Mouse (Mus musculus): ENCODE measurements around the gene Gm5624.
"Not testable (repeated sequence)": the region's sequence is repeated elsewhere in the genome, so short reads cannot be mapped to it uniquely, and the experiment has no call there.

The Gm5624 gene

GRCm38 (mm10) chr14:44627737-44628136 is at the start of gene Gm5624:
TSS of gene Gm5624 (minus strand) at chr14:44627938.
- in situ Hi-C loops (cut with MboI; ENCODE audit: low sequenced_read_pairs) = not testable (repeated sequence)

GRCm38 (mm10) chr14:44591765-44592164 is 36.0 kb downstream of the Gm5624 start:
- in situ Hi-C loops (cut with MboI; ENCODE audit: low sequenced_read_pairs) = not testable (repeated sequence)

- in situ Hi-C loops (cut with MboI; ENCODE audit: low sequenced_read_pairs) = not testable (repeated sequence)
Measured at GRCm38 (mm10) chr14:44582853-44583252, 44.9 kb downstream of the Gm5624 start, which contains the start of gene Gm8247. TSS of gene Gm8247 (plus strand) at chr14:44583153.

- in situ Hi-C loops (cut with MboI; ENCODE audit: low sequenced_read_pairs) = not testable (repeated sequence)
Measured at GRCm38 (mm10) chr14:44547961-44548360, 79.8 kb downstream of the Gm5624 start.

GRCm38 (mm10) chr14:44517976-44518375 is 109.8 kb downstream of the Gm5624 start, which contains the start of gene Gm17093:
TSS of gene Gm17093 (plus strand) at chr14:44518276.
- in situ Hi-C loops (cut with MboI; ENCODE audit: low sequenced_read_pairs) = not testable (repeated sequence)

All from CH12F3 (cell line).